Mouse (Mus musculus) cortical plate, adult 2 months (tissue): ENCODE data around the gene Igdcc3.

Source experiments
- CTCF ChIP-seq: fragments of 200-500 bp; IDR thresholded peaks from 2 replicates; pipeline ENCODE4 v1.5.1; 2011; ENCODE audit warnings: mild to moderate bottlenecking, control low read depth, low read length; ENCODE audit not compliant: insufficient read depth; ENCODE audit errors: extremely low read depth
- POLR2A ChIP-seq: fragments of 200-500 bp; IDR thresholded peaks from 2 replicates; pipeline ENCODE4 v1.6.1; 2011; ENCODE audit warnings: mild to moderate bottlenecking, low read length, control low read depth; ENCODE audit not compliant: insufficient read depth; ENCODE audit errors: extremely low read depth

DNA sequence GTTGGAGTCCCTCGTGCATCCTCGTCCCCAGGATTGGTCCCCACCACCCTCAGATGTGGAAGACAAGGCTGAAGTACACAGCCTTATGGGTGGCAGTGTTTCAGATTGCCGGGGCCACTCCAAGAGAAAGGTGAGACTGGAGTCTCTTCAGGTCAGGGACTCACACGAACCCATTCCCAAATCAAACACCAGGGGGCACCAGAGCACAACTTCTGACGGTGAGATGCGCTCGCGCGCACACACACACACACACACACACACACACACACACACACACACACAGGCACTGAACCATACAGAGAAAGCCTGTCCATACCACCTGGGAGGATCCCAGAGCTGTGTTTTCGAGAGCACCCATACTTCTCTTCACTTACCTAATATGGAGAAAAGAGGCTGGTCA, 7.2 kb upstream of the Igdcc3 start:
- peak; percentile 79 for TF ChIP-seq CTCF
- no peak for TF ChIP-seq POLR2A
